Mouse (Mus musculus) liver (tissue): ENCODE measurements around the gene Rex1bd.
A peak's percentile ranks its signal among the peaks of the same experiment; 100 is the strongest.

Source experiments
- DNase-seq: peaks from one replicate; pipeline ENCODE4 v3.0.0-alpha.2; 2020; ENCODE audit warnings: mixed read lengths

The Rex1bd gene

DNA sequence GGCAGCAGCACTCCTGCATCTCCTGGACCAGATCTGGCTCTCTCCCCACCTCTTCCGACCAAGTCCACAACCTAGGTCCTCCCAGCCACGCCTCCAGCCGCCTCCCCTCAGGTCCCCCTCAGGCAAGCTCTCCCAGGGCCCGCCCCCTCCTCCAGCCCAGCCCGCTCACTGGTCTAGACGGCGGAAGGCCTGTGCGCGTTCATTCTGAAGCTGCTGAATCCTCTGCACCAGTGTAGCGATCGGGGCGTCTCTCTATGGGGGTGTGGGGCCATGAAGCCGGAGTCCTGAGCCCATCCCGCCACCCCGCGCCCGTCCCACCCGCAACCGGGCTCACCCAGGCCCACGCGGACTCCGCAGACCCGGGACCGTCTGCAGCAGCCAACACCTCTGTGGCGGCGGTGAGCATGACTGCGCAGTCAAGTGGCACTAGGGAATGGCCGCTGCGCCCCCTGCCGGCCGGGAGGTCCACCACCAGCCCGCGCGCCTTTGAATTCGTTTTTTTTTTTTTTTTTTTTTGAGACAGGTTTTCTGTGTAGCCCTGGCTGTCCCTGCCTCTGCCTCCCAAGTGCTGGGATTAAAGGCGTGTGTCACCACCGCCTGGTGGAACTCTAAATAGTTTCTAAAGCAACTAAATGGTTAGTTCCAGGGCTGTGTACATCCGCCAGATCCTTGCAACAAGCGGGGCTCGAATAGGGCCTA is at the start of gene Rex1bd:
TSS of gene Rex1bd (minus strand) at position 425 of the 699 bp plus-strand sequence.
- peak; percentile 95 for DNase-seq

DNA sequence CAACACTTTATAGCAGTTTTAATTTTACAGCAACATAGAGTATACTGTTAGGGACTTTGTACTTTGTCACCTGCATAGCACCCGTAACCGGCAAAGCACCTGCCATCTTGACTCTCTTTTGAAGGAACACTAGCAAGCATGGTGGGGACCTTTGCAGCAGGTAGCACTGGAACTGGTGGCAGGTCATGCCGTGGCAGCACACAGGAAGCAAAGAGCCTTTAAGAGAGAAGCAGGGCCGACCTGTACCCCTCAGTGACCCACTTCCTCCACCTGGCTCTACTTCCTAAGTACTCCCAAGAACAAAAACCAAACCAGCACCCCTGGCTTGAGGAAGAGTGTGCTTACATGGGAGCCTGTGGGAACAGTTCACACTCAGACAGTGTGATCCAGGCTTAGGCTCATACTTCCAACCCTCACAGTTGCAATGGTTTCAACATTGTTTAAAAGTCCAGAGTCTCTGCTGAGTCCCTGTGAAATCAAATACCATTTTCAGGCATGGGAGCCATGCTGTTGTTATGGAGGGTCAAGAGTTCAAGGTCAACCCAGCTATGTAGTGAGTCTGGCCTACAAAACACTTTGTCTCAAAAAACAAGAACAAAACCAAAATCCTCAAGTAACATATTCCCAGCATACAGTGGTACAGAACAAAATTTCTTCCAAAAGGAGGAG is 48.7 kb upstream of the Rex1bd start:
- no peak for DNase-seq

DNA sequence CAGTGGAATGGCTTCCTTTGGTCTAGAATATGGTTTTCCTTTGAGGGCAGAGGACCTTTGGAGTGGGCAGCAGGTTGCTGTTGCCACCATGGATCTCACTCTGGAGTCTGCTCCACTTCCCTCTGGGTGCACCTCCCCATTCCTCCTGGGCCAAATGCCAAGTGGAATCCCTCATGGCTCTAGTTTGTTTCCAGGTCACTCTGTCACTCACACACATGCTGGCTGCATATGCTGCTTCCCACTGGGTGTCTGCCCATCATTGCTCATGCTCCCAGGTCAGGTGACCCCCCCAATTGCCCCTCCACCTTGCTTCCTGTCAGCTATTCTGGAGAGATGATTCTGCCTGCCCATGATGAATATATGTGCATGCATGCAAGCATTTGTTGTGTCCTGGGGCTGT is 47.2 kb upstream of the Rex1bd start:
- DNase-seq, result no peak

DNA sequence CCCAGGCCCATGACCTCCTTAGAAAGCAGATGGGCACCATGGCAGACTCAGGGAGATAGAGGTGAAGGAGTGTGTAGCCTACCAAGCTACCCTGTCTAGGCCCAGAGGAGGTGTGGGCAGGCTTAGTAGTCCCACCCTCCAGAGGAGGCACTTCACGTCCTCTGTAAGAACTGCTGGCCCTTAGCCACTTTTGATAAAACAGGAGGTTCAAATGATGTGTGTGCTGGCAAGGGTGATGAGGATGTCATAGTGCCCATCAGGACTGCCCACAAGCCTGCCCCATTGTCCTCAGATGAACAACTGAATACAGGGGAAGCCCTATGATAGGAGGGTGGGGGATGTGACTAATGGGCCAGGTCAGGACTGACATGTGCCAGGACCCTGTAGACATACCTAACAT is 46.3 kb upstream of the Rex1bd start:
- DNase-seq, result no peak

DNA sequence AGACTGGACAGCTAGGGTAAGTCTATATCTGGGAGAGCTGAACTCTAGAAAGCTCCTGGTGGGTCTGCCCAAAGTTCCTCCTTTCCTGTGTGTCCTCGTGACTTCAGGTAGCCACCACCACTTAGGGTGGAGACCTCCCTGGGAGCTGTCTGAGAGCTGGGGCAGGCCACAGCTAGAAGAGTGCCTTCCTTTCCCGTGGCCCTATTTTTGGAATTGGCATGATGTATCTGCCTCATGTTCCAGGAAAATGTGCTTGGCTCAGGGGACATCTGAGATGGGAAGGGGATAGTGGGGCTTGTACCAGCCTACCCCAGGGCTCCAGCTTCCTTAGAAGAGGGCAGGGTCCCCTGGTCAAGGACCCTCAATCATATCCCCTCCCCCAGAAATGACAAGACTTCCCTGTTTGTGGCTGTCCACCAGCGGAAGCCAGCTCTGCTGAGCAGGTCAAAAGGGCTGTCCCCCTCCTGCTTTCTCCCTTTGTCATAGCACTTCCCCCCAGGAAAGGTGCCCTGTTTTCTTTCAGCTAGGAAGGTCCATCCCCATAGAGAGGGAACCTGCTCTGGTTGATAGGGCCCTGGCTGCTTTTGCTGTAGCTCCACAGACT is 45.1 kb upstream of the Rex1bd start:
- DNase-seq, result no peak

DNA sequence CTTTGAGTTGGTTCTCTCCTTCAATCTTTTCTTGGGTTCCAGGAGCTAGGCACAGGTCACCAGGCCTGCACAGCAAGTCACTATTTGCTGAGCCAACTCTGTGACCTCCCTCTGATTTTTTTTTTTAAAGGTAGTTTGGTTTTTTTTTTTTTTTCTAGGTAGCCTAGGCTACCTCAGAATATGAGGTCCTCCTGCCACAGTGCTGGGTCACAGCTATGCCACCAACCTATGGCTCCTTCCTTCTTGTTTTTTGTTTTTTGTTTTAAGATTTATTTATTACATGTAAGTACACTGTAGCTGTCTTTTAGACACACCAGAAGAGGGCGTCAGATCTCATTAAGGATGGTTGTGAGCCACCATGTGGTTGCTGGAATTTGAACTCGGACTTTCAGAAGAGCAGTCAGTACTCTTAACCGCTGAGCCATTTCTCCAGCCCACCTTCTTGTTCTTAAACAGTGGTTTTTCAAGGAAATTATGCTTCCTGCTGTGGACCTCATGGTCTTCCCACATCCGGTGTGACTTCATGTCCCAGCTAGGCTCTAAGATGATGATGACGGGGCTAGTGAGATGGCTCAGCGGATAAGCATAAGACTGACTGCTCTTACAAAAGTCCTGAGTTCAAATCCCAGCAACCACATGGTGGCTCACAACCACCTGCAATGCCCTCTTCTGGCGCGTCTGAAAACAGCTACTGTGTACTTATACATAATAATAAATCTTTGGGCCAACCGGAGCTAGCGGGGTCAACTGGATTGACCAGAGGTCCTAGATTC is 43.0 kb upstream of the Rex1bd start:
- no peak for DNase-seq

DNA sequence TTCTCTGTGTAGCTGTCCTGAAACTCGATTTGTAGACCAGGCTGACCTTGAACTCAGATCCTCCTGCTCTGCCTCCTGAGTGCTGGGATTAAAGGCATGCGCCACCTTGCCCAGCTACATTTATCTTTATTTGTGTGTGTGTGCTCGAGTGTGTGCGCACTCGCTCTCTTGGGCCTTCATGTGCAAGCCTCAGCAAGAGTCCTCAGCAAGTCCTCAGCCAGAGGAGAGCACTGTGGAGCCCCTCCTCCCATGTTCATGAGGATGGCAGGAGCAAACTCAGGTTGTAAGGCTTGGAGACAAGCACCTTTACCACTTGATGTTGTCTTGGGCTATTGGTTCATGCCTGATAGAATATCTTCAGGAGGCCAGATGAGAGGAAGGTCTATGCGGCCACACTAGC is 41.2 kb upstream of the Rex1bd start:
- no peak for DNase-seq

DNA sequence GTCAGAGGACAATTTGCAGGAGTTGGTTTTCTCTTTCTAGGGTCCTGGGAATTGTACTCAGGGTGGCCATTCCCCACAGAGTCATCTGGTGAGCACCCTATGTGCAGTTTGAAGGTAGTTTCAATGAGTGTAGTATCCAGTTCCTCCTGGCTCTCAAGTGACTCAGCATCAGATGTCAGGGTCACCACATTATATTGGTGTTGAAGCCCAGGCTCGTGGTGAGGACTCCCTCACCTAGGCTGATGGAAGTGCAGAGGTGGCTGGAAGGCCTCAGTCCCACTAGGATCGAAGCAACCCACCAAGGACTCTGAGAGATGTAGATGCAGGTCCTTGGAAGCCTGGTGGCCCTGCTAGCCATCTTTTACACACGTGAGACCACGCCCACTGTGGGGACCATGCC is 39.9 kb upstream of the Rex1bd start:
- no peak for DNase-seq

DNA sequence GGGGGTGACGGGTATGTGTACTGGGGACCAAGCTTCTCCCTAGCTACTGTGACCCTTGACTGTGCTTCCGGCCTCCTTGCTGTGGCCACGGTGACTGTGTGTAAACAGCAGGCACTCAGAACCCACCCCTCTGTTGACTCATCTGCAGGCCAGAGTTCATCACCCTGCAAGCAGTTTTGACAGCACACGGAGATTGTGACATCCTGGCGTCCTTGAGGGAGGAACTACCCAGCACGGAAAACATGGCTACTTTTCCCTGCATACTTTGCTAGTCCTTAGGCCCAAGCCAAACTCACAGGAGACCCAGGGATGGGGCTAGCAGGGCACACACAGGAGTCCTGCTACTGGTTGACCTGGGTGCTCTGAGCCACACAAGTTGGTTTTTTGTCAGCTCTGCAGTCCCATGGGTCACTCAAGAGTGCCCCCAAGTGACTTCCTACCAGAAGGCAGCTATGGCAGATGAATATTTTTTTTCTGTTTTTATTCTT is 37.7 kb upstream of the Rex1bd start:
- peak; percentile 51 for DNase-seq

DNA sequence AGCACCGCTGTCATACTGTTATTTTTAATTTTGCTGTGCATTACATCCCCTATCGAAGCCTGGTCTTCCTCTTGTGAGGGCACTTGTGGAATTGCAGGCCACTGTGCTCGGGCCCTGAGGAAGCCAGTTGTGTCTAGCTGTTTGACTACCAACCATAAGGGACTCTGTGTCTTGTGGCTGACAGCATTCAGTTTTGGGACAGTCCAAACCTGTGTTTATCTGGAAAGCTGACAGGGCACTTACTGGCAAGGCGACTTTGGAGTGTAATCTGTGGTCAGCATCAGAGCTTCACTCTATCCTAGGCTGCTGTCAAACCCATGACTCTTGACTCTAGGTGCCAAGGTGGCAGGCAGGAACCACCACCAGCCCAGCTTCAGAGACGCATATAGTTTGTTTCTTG is 34.5 kb upstream of the Rex1bd start:
- DNase-seq, result no peak

DNA sequence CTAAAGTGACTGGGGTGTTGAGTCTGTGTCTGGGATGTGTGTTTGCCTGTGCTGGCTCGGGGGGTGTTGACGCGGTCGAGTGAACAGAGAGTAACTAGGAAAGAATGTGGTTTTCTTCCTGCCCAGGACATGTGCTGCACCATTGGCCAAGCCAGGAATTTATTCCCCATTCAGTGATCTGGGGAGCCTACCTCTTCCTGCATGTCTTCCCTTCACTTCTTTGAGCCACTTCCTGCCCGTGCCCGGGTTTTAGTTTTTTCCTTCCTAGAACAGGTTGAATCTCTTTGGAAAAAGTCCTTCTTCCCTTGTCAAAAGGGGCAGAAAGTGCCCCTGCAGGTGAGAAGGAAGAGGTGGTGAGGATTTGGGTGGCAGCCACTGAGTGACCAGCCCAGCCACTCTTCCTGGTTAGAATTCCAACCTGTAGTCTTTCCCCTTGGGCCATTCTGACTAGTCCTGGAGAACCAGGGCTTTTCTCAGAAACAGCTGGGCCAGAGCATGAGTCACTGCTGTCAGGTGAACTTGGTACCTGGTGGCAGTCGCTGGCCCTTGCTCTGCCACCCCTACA is 34.0 kb upstream of the Rex1bd start:
- DNase-seq, result no peak

DNA sequence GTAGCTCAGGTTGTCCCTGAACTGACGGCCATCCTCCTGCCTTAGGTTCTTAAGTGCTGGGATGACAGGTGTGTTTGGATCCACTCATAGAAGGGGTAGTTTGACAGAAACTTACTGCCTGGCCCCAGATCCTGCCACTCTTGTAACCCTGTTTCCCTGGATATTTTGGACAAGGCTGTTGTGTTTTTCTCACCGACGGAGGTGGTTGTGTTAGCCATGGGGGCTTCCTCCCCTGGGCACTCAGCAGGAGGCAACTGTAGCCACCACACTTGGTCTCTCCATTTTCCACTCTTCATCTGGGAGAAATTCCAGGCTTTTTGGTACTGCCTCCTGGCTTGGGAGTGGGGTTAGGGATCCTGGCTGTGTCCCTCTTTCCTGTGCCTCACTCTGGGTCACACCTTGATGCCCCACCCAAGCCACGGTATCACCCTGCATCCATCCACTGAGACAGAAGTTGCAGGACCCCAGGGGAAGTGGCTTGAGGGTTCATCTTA is 33.5 kb upstream of the Rex1bd start:
- peak; percentile 48 for DNase-seq

DNA sequence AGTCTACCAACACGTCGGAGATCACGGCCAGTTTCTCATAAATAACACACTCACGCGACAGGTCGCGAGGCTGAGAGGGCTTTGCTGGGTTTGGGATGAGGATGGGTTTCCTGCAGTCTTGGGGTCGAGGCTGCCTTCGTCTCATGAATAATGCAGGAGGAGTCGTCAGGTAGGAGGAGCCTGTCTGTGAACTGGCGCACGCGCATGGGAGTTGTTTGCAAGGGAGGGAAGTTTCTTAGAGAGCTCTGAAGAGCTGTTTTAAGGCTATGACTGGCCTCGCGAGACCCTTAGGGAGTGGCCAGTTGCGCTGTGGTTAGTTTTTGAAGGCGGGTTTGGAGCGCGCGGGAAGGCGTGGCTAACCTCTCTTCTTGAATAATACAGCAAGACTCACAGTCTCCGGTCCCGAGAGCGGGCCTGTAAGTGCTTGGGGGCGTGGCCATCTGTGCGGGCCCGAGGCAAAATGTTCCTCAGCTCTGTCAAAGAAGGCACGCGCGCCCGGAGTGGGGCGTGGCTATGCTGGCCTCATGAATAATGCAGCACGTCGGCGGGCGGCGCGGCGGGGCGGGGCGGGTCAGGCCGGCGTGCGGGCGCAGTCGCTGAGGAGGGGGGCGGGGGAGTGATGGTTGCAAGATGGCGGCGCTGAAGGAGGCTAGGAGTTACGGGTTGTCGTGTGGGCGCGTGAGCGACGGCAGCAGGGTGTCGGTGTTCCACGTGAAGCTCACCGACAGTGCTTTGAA is 32.7 kb upstream of the Rex1bd start, which contains the start of gene Ell:
TSS of gene Ell (plus strand) at position 381 of the 737 bp plus-strand sequence.
- DNase-seq, result peak; percentile 100

DNA sequence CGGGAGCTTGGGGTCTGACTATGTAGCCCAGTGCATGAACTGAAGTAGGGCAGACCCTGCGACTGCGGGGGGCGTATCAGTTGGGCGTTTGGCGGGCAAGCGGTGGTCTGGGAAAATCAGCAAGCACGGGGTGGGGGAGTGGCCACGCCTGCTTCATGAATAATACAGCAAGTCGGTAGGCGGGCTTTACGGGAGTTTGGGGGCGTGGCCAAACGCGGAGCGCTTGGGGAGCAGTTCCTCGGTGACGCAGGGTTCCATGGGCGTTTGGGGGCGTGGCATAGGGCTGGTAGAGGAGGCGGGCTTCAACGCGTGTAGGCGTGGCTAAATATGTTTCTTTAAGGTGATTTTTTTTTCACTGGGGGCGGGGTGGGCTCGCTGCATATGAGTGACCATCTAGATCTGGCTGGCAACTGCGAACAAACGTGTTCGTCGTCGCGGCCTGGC is 32.1 kb upstream of the Rex1bd start:
- peak; percentile 100 for DNase-seq

DNA sequence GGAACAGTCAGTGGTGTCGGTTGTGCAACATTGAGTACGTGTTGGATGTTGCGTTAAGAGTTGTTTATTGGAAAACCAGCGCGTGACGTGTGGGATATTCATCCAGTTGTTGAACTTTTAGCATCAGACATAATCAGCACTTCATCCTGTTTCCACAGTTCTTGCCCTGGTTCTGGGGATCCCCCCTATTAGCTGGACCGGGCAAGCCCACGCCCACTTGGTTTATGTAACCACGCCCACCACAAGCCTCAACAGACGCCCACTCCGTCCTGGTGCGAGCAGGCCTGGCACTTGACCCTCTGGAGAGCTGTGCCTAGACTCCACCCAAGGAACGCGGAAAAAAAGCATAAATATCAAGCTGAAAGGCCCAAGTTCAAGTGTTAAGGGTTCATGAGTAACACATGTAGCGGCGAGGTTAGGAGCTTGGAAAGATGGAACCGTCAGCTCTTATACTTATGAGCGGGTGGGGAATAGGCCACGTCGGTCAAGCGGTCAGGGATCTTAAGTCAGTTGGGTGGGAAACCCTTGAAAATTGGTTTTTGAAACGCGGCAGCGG is 31.6 kb upstream of the Rex1bd start:
- DNase-seq, result peak; percentile 75

DNA sequence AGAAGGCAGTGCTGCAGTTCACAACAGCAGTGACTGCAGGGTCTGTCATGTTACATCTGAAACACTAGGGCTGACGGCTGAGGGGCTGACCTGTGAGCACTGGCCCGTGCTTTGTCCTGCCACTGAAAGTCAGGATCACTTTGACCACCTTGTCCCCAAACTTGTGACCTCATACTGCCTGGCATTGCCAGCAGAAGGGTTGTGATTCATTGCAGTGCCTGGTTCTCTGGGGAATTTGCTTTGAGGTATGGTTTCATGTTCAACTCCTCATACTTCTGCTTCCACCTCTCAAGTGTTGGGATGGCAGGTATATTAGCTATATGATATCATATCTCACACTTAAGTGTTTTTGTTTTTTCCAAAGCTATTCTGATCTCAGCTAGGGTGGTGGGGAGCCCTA is 29.1 kb upstream of the Rex1bd start:
- no peak for DNase-seq

DNA sequence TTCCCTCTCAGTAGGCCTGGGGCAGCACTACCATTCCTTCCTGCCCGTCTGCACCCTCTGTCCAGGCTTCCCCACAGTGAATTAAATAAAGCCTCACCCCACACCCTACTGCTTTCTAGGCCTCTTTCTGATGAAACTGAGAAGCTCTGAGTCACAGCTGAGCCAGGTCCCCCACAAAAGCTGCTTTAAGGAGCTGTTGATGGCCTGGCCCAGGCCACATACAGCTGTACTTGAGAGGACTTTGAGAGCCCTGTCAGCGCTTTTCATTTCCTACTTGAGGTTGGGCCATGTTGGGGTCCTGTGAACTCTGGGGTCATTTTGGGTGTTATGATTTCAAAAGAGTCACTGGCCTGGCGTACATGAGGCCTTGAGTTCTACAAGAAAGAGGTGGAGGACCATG is 28.7 kb upstream of the Rex1bd start:
- DNase-seq, result no peak

DNA sequence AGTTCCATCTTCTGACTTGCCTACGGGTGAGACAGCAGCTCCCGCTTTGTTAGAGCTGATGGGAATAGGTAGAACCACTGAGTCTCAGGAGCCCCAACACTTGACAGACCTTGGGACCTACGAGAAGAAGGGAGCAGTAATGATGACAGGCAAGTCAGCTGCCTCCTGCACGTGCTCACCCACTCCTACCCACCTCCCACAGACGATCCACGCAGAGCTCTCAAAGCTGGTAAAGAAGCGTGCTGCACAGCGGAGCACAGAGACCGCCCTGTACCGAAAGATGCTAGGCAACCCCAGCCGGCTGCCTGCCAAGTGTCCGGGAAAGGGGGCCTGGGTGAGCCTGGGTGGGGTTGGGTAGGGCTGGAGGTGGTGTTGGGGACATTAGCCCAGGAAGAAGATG is 27.7 kb upstream of the Rex1bd start:
- no peak for DNase-seq

DNA sequence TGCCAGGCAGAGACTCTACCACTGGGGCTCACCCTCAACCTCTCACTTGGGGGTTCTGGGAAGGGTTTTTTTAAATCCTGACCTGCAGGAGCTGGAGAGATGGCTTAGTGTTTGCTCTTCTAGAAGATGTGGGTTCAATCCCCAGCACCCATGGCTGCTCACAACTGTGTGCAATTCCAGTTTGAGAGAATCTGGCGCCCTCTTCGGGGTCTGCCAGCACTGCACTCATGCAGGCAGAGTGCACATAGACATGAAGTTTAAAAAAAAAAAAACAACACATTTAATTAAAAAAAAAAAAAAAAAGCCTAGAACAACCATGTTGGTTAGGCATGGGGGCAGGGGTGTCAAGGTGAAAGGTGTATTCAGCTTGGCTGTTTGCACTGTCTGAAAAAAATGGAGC is 23.8 kb upstream of the Rex1bd start:
- peak; percentile 35 for DNase-seq

DNA sequence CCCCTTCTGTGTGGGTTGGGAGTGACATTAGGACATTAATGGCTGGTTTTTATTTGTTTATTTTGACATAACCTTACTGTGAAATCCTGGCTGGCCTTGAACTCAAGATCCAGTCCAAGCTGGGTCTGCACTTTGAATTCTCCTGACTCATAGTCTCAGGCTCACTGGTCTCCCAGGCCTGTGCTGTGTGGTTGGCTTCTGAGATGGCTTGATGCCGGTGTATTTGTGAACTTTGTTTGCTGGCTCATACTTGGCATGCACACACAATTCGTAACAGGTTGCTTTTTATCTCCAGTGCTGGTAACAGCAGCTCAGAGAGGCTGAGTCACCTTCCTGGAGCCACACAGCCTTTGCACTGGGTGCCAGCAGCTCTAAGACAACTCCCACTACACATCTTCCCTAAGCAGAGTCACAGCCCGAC is 23.2 kb upstream of the Rex1bd start:
- peak; percentile 30 for DNase-seq

DNA sequence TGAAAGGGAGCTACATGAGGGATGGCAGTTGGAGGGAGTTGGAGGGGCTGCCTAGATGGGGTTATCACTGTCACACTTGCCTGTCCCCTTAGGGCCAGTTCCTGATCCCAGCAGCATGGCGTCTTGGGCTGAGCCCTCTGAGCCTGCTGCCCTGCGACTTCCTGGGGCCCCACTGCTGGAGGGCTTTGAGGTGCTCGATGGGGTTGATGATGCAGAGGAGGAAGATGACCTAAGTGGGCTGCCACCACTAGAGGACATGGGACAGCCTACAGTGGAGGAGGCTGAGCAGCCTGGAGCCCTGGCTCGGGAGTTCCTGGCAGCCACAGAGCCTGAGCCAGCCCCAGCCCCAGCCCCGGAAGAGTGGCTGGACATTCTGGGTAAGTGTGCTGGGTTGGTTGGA is 22.7 kb upstream of the Rex1bd start:
- DNase-seq, result no peak
